Mouse (Mus musculus) midbrain, embryonic 13.5 days (tissue): ENCODE results near the gene Dtnb. TPM values are rescaled to one million over a fixed set of nuclear protein-coding genes. Genes with fewer than 3 reads are reported as not detected.
A peak's percentile ranks its signal among the peaks of the same experiment; 100 is the strongest.

Experiments used
- ATAC-seq: fragments of 200-750 bp; cut with Nextera tagmentation; 2 replicates; pipeline ENCODE4 v1.8.0; 2017; ENCODE audit warnings: mild to moderate bottlenecking, moderate TSS enrichment, moderate library complexity
- H3K27ac ChIP-seq: fragments of 300-500 bp; sonication (generic); 2 replicates; pipeline ENCODE4 v1.5.1; 2015; ENCODE audit warnings: inconsistent platforms, mild to moderate bottlenecking, moderate library complexity
- H3K27me3 ChIP-seq: fragments of 300-500 bp; sonication (generic); 2 replicates; pipeline ENCODE4 v1.6.1; 2015; ENCODE audit warnings: mild to moderate bottlenecking, inconsistent platforms
- H3K36me3 ChIP-seq: fragments of 300-500 bp; sonication (generic); 2 replicates; pipeline ENCODE4 v1.6.1; 2015; ENCODE audit warnings: mild to moderate bottlenecking, inconsistent platforms
- H3K4me1 ChIP-seq: fragments of 300-500 bp; sonication (generic); replicated peaks from 2 replicates; pipeline ENCODE4 v1.6.1; 2015; ENCODE audit warnings: inconsistent platforms
- H3K4me2 ChIP-seq: fragments of 300-500 bp; sonication (generic); replicated peaks from 2 replicates; pipeline ENCODE4 v1.6.1; 2015; ENCODE audit warnings: moderate library complexity, mild to moderate bottlenecking, inconsistent platforms
- H3K4me3 ChIP-seq: fragments of 300-500 bp; sonication (generic); replicated peaks from 2 replicates; pipeline ENCODE4 v1.5.1; 2015; ENCODE audit warnings: mild to moderate bottlenecking, inconsistent platforms
- H3K9ac ChIP-seq: fragments of 300-500 bp; sonication (generic); replicated peaks from 2 replicates; pipeline ENCODE4 v1.6.1; 2015; ENCODE audit warnings: mild to moderate bottlenecking, inconsistent platforms
- H3K9me3 ChIP-seq: fragments of 300-500 bp; sonication (generic); 2 replicates; pipeline ENCODE4 v1.6.1; 2016; ENCODE audit warnings: mild to moderate bottlenecking, inconsistent platforms
- WGBS: fragments of 180-500 bp; shearing (Covaris S2); methylation state at CpG from one replicate; pipeline ENCODE4 v1.1.7; 2015; 5-methylcytosine and 5-hydroxymethylcytosine counted together
- polyA plus RNA-seq: library from polyadenylated mRNA; unstranded; fragments of >200 nt; fragmentation: Nextera tagmentation; extraction: Ambion mirVana; gene quantifications from 2 replicates; pipeline ENCODE4 v1.2.1, GENCODE M21; 2015

The Dtnb gene
- polyA plus RNA-seq, 1 experiment from 2014 or later, result 34.6 TPM

GRCm38 (mm10) chr12:3740705-3741081, 168.5 kb downstream of the Dtnb start:
- no peak for ATAC-seq
- 76% methylated on average over 3 of the region's 3 CpGs for WGBS

GRCm38 (mm10) chr12:3745432-3746105, 173.4 kb downstream of the Dtnb start:
- Histone ChIP-seq H3K4me3 (no peak overlapping the region), H3K9me3 (no peaks in the 10 kb centered on the region), H3K27ac (no peak overlapping the region), H3K27me3 (no peaks in the 10 kb centered on the region), H3K4me2 (no peak overlapping the region), H3K9ac (no peak overlapping the region), H3K36me3 (0 out of 2 replicates have a peak, but pooled peaks cover 3% of the 10 kb centered on the region), H3K4me1 (no peaks in the 10 kb centered on the region)
- WGBS, result 90% methylated on average over 7 of the region's 7 CpGs
- no peak for ATAC-seq

More at GRCm38 (mm10) chr12:3740705-3741081, 168.5 kb downstream of the Dtnb start:
- Histone ChIP-seq H3K27me3 (no peaks in the 10 kb centered on the region), H3K4me3 (no peak overlapping the region), H3K4me1 (peaks cover 11% of the 10 kb centered on the region), H3K27ac (no peak overlapping the region), H3K9me3 (no peaks in the 10 kb centered on the region), H3K9ac (no peak overlapping the region), H3K4me2 (no peak overlapping the region), H3K36me3 (peaks cover 3% of the 10 kb centered on the region; the same call in 1 of the 2 replicates)

- no peaks in the 10 kb centered on the region for H3K9me3 ChIP-seq
- H3K4me3 ChIP-seq, result no peak overlapping the region
- no peaks in the 10 kb centered on the region for H3K4me1 ChIP-seq
- no peak for ATAC-seq
- WGBS, result 92% methylated on average over 3 of the region's 3 CpGs
- no peaks in the 10 kb centered on the region for H3K27me3 ChIP-seq
- H3K27ac ChIP-seq, result no peak overlapping the region
- no peak overlapping the region for H3K9ac ChIP-seq
- H3K4me2 ChIP-seq, result no peak overlapping the region
- H3K36me3 ChIP-seq, result 0 out of 2 replicates have a peak, but pooled peaks cover 3% of the 10 kb centered on the region
Observed at GRCm38 (mm10) chr12:3746369-3746768, 174.2 kb downstream of the Dtnb start.

- no peaks in the 10 kb centered on the region for H3K4me1 ChIP-seq
- H3K27me3 ChIP-seq, result no peaks in the 10 kb centered on the region
- H3K9ac ChIP-seq, result no peak overlapping the region
- peaks cover 10% of the 10 kb centered on the region for H3K36me3 ChIP-seq
- no peak overlapping the region for H3K27ac ChIP-seq
- WGBS, result 90% methylated on average over 4 of the region's 4 CpGs
- no peaks in the 10 kb centered on the region for H3K9me3 ChIP-seq
- no peak overlapping the region for H3K4me3 ChIP-seq
- H3K4me2 ChIP-seq, result no peak overlapping the region
- no peak for ATAC-seq
Observed at GRCm38 (mm10) chr12:3747583-3747982, 175.4 kb downstream of the Dtnb start.

- H3K4me1 ChIP-seq, result no peaks in the 10 kb centered on the region
- H3K9me3 ChIP-seq, result no peaks in the 10 kb centered on the region
- WGBS, result 92% methylated on average over 6 of the region's 6 CpGs
- H3K4me2 ChIP-seq, result no peak overlapping the region
- no peak overlapping the region for H3K4me3 ChIP-seq
- H3K9ac ChIP-seq, result no peak overlapping the region
- peaks cover 7% of the 10 kb centered on the region for H3K36me3 ChIP-seq
- ATAC-seq, result no peak
- H3K27me3 ChIP-seq, result no peaks in the 10 kb centered on the region
- H3K27ac ChIP-seq, result no peak overlapping the region
Observed at GRCm38 (mm10) chr12:3755522-3755921, 183.3 kb downstream of the Dtnb start.

- no peak overlapping the region for H3K4me2 ChIP-seq
- peaks cover 7% of the 10 kb centered on the region for H3K36me3 ChIP-seq
- no peak overlapping the region for H3K4me3 ChIP-seq
- H3K9me3 ChIP-seq, result no peaks in the 10 kb centered on the region
- H3K27me3 ChIP-seq, result no peaks in the 10 kb centered on the region
- ATAC-seq, result no peak
- WGBS, result 92% methylated on average over 3 of the region's 3 CpGs
- H3K27ac ChIP-seq, result no peak overlapping the region
- no peak overlapping the region for H3K9ac ChIP-seq
- peaks cover 2% of the 10 kb centered on the region; the same call in 1 of the 2 replicates for H3K4me1 ChIP-seq
Observed at GRCm38 (mm10) chr12:3756216-3756615, 184.0 kb downstream of the Dtnb start.

GRCm38 (mm10) chr12:3758127-3758526, 185.9 kb downstream of the Dtnb start:
- no peaks in the 10 kb centered on the region; the same call in 1 of the 2 replicates for H3K36me3 ChIP-seq
- H3K4me1 ChIP-seq, result peaks cover 7% of the 10 kb centered on the region
- H3K27ac ChIP-seq, result no peak overlapping the region
- 81% methylated on average over 3 of the region's 3 CpGs for WGBS
- H3K4me3 ChIP-seq, result no peak overlapping the region
- no peak overlapping the region for H3K4me2 ChIP-seq
- H3K9me3 ChIP-seq, result no peaks in the 10 kb centered on the region
- no peak overlapping the region for H3K9ac ChIP-seq
- no peak for ATAC-seq
- no peaks in the 10 kb centered on the region for H3K27me3 ChIP-seq

GRCm38 (mm10) chr12:3759419-3759818, 187.2 kb downstream of the Dtnb start:
- Histone ChIP-seq H3K4me2 (no peak overlapping the region), H3K4me1 (peaks cover 7% of the 10 kb centered on the region), H3K9ac (no peak overlapping the region), H3K4me3 (no peak overlapping the region), H3K9me3 (no peaks in the 10 kb centered on the region), H3K27ac (no peak overlapping the region), H3K36me3 (no peaks in the 10 kb centered on the region), H3K27me3 (no peaks in the 10 kb centered on the region)
- WGBS, result 72% methylated on average over 4 of the region's 4 CpGs
- ATAC-seq, result no peak

GRCm38 (mm10) chr12:3760876-3761590, 188.9 kb downstream of the Dtnb start:
- no peak overlapping the region for H3K4me3 ChIP-seq
- WGBS, result 68% methylated on average over 4 of the region's 4 CpGs
- no peaks in the 10 kb centered on the region for H3K36me3 ChIP-seq
- peak; percentile 82 for ATAC-seq
- H3K9me3 ChIP-seq, result no peaks in the 10 kb centered on the region
- H3K4me1 ChIP-seq, result peaks cover 7% of the 10 kb centered on the region
- no peak overlapping the region for H3K9ac ChIP-seq
- H3K27ac ChIP-seq, result no peak overlapping the region
- no peaks in the 10 kb centered on the region for H3K27me3 ChIP-seq
- no peak overlapping the region for H3K4me2 ChIP-seq

GRCm38 (mm10) chr12:3761591-3762295, 189.6 kb downstream of the Dtnb start:
- H3K27ac ChIP-seq, result no peak overlapping the region
- ATAC-seq, result peak; percentile 50; the same call in 1 of the 2 replicates
- 75% methylated on average over 6 of the region's 6 CpGs for WGBS

GRCm38 (mm10) chr12:3764191-3764804, 192.1 kb downstream of the Dtnb start:
- H3K36me3 ChIP-seq, result no peaks in the 10 kb centered on the region
- WGBS, result 85% methylated on average over 3 of the region's 3 CpGs
- no peak overlapping the region for H3K27ac ChIP-seq
- H3K4me1 ChIP-seq, result peaks cover 7% of the 10 kb centered on the region
- H3K4me2 ChIP-seq, result no peak overlapping the region
- no peaks in the 10 kb centered on the region for H3K27me3 ChIP-seq
- H3K9me3 ChIP-seq, result no peaks in the 10 kb centered on the region
- H3K9ac ChIP-seq, result no peak overlapping the region
- H3K4me3 ChIP-seq, result no peak overlapping the region
- no peak for ATAC-seq

More at GRCm38 (mm10) chr12:3761591-3762295, 189.6 kb downstream of the Dtnb start:
- peaks cover 7% of the 10 kb centered on the region for H3K4me1 ChIP-seq
- no peak overlapping the region for H3K4me3 ChIP-seq
- no peaks in the 10 kb centered on the region for H3K27me3 ChIP-seq
- no peak overlapping the region for H3K4me2 ChIP-seq
- H3K9ac ChIP-seq, result no peak overlapping the region
- no peaks in the 10 kb centered on the region for H3K36me3 ChIP-seq
- no peaks in the 10 kb centered on the region for H3K9me3 ChIP-seq

GRCm38 (mm10) chr12:3767360-3767759, 195.2 kb downstream of the Dtnb start:
- Histone ChIP-seq H3K9me3 (no peaks in the 10 kb centered on the region), H3K4me2 (no peak overlapping the region), H3K4me3 (no peak overlapping the region), H3K27ac (no peak overlapping the region), H3K36me3 (no peaks in the 10 kb centered on the region), H3K9ac (no peak overlapping the region), H3K4me1 (no peaks in the 10 kb centered on the region), H3K27me3 (no peaks in the 10 kb centered on the region)
- 57% methylated on average over 8 of the region's 8 CpGs for WGBS
- ATAC-seq, result no peak
